Mouse (Mus musculus) hematopoietic stem cell, adult 5-6 weeks (primary cell): ENCODE data around the gene Lrfn2. TPM values are rescaled to one million over a fixed set of nuclear protein-coding genes. Genes with fewer than 3 reads are reported as not detected.

ENCODE experiments used
- ATAC-seq, 2 experiments: fragments of 125-278 bp in 1 of 2; replicated peaks in 1 of 2; 2 replicates each; pipeline ENCODE4 v1.8.0; 2016 to 2017; ENCODE audit warnings: inconsistent platforms in 2 of 2, mild to moderate bottlenecking in 2 of 2, moderate number of reproducible peaks in 2 of 2, low read depth in 1 of 2, moderate TSS enrichment in 1 of 2; ENCODE audit not compliant: low FRiP score in 2 of 2, poor library complexity in 2 of 2, severe bottlenecking in 2 of 2, insufficient read depth in 1 of 2, low TSS enrichment in 1 of 2
- total RNA-seq: library from RNA; stranded (forward); fragments of 172-1452, 232-1000 nt; gene quantifications from 2 replicates; pipeline ENCODE4 v1.2.3, GENCODE M21; 2017

The Lrfn2 gene
- total RNA-seq, 1 experiment from 2014 or later: not detected

DNA sequence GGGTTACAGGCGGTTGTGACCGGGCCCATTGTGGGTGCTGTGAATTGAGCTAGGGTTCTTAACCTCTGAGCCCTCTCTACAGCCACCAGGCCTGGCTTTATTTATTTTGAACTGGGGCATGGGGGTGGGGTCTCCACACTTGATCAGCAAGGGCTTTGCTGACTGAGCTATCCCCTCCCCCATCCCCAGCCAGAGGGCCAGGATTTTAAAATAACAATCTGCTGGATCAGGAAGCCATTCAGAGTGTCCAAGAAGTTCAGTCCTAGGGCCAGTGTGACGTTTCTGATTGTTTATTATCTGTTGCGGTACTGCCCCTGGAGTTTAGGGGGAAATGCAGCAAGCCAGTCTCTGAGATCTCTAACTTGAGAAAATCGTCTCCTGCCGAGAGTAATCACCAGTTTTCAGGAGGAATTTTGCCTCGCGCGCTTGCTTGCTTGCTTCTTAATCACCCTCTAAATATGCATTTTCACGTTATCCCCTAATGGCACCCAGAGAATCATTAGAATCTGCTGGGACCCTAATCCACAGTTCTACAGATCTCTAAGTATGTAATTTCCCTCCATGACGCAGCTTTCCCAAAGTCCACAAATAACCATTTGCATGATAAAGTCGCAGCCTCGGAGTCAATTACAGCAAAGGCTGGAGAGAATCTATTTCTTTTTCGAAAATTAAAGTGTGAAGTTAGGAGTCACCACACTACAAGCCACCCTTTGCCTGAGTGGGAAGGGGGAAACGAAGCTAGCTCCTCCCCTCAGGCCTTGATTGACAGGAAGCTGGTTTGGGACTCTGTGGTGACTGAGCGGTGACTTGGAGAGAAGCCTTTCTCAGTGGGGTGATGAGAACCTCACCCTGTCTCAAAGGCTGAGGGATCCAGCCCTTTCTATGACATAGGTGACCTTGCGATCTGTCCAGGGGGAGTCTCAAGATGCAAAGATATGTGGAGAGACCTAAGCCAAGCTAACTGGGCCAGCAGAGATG is 85.5 kb downstream of the Lrfn2 start:
- ATAC-seq: no peak

DNA sequence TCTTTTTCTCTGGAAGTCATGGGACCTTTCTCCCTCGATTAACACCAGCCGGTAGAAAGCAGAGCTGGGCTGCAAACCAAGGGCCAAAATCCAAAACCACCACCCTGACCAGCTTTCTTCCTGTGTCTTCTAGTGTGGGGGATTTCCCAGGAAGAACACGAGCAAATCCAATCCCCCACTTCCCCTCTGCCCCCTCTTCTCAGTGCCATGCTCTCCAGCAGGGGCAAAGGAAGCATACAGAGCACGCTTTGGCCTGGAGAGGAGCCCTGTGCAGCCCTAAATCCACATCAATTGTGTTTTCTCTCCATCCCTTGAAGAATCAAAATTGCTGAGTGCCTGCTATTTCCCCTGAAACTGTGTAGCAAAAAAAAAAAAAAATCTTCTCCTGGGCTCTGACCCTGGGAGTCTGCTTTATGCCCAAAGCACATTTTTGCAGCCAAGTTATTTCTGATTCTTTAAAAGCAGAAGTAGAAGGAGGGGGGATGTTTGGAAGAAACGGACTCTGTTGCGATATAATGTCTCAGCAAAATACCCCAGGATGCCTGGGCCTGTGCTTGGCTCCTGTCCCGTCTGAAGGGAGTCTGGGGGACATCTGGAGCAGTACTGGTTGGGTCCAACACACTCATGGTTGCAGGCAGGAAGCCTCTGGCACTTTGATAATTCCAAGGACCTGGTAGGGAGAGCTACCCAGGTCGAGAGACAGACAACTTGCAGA is 86.8 kb downstream of the Lrfn2 start:
- ATAC-seq: peak; percentile 52 to 65

DNA sequence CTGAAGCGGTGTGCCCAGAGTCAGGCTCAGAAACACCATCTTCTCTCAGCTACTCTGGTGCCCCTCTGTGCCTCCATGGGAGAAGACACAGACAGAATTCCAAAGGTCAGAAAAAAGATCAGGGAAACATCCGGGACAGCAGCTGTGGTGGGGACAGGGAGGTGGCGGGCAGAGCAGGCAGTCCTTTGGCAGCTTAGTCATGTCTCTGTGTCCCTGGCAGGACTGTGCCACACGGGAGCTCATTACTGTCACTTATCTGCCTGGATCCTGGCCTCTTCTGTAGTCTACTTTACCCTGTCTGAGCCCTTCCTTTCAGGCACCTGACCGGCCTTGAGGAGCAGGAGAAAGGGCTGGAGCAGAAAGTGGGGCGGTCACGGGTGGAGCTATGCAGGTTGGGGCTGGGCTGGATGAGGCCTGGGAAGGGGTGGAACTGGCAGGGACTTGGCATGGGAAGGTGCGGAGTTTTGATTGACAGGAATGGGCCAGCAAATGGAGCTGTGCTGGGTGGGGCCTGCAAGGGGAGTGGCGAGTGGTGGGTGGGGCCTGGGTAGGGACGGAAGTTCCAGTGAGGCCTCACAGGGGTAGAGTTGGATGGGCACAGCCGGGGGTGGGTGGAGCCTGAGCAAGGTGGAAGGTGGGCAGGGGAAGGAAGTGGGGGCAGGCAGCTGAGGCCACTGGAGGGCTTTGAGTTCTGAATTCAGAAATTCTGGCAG is 97.5 kb downstream of the Lrfn2 start:
- ATAC-seq: peak; percentile 96 to 97

DNA sequence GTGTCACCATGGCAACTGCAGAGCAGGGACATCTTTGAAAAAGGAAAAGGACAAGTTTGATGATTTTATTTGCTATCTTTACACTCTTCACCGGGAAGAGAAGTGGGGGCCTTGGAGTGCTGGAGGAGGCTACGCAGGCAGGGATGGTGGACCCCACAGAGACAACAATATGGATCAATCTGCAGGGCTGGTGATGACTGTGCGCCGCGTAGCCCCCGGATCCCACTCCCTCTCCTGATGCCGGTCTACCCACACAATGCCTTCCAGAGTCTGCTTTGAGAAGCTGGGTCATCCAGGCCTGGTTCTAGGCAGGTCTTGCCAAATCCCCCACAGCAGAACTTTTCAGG is 98.1 kb downstream of the Lrfn2 start:
- 0 out of 4 replicates have a peak, but pooled peaks of 1 of the 2 experiments have one; percentile 3 for ATAC-seq

DNA sequence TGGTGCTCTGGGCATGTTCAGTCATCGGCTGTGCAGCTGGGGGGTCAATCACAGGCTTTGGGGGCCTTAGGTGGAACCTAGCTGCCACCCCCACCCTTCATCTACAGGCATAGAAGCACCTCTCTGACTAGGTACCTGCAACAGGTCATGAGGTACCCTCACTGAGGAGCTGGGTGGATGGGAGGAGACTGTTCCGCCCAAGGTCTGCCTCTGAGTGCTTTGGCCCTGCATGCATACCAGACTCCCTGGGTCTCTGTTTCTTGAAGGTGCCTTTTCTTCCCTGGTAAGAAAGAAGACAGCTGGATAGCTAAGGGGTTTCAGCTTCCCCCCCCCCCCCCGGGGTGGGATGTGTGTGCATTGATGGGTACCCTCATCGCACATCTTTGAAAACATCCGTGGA is 98.7 kb downstream of the Lrfn2 start:
- ATAC-seq: no peak

DNA sequence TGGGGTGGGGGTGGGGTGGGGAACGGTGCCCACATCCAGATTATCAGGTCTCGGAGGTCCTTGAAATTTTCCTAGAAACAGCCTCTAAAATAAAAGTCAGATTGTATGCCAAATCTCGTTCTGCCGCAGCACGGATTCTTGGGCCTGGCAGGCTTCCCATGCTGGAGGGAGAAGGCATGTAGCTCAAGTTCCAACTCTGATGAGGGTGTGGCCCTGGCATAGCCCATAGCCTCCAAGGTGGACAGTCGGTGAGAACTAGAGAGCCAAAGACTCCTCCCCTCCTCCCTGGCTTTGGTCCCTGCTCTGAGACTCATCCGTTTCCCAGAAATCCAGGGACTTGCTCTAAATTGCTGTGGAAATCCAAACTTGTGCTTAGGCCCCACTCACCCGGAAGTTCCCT is 99.6 kb downstream of the Lrfn2 start:
- no peak for ATAC-seq

- no peak for ATAC-seq
Observed at GRCm38 (mm10) chr17:49033276-49033675, 101.1 kb downstream of the Lrfn2 start.

- ATAC-seq: no peak
Observed at GRCm38 (mm10) chr17:49033686-49034250, 101.6 kb downstream of the Lrfn2 start.

DNA sequence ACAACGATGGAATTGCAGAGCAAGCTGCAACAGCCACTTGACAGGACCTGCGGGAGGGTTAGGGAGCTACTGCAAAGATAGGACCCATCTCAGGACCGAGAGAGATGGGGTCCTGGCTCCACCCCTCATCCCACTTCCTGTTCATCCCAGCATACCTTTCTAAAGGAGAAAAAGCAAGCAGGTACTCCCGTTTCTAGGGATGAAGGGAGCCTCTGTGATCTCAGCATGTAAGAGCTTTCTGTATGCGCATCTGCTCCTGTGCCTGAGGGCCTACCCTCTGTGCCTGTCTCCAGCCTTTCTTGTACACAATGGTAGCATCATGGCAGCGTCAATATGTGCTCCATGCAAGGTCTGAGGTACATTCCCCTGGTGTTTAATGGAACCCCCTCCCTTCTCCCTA is 102.9 kb downstream of the Lrfn2 start:
- no peak for ATAC-seq

- ATAC-seq: no peak
Observed at GRCm38 (mm10) chr17:49037163-49037950, 105.2 kb downstream of the Lrfn2 start.

DNA sequence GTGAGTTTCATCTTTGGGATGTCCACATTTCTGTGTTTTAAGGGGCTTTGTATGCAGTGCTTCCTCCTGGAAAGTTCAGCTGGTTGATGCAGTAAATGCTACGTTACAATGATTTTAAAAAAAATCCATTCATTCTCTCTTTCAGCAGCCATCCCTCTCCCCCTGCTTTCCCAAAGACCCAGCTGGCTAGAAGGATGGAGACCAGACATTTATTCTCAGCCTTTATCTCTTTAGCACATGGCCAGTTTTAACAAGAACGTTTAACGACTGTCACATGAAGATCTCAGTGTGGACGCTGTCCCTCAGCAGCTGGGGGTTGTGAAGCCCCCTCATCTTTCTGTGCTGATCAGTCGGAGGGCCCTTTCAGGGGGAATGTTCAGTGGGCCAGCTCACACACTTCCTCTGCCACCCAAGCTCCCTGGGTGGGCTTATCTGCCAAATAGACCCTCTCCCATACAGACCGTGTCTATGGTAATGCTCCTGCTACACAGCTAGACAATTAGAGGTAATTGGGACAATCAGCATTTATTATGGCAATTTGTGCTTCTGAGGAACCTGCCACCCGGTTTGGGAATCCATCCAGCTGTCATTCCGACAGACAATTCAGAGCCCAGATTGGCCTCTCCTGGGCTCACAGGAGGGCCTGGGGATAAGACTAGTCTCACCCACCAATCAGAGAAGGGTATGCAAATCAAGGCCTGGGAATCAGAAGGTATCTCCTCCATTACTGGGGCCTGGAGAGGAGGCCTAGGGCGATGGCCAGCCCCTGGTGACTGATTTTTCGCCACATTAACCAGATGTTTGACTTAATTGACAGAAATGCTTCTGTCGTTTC is 111.8 kb downstream of the Lrfn2 start:
- no peak for ATAC-seq

GRCm38 (mm10) chr17:49047921-49048320 is 115.7 kb downstream of the Lrfn2 start:
- no peak for ATAC-seq

- ATAC-seq: no peak
Observed at GRCm38 (mm10) chr17:49051231-49051630, 119.1 kb downstream of the Lrfn2 start.

- ATAC-seq: no peak
Observed at GRCm38 (mm10) chr17:49061141-49061540, 129.0 kb downstream of the Lrfn2 start.

- no peak for ATAC-seq
Observed at GRCm38 (mm10) chr17:49063789-49064188, 131.6 kb downstream of the Lrfn2 start.

GRCm38 (mm10) chr17:49064526-49064925 is 132.3 kb downstream of the Lrfn2 start:
- ATAC-seq: no peak
